Mouse (Mus musculus) heart, postnatal 0 days (tissue): ENCODE measurements around the gene C1rl. TPM values are rescaled to one million over a fixed set of nuclear protein-coding genes. Genes with fewer than 3 reads are reported as not detected.

Experiments used
- ATAC-seq: fragments of 200-750 bp; cut with Nextera tagmentation; 2 replicates; pipeline ENCODE4 v1.8.0; 2017; ENCODE audit warnings: low read depth, moderate number of reproducible peaks, moderate library complexity; ENCODE audit not compliant: insufficient read depth
- DNase-seq: peaks from one replicate; pipeline ENCODE4 v3.0.0-alpha.2; 2016; ENCODE audit warnings: low spot score
- H3K27ac ChIP-seq: fragments of 300-500 bp; sonication (generic); 2 replicates; pipeline ENCODE4 v1.5.1; 2014; ENCODE audit warnings: low read depth, mild to moderate bottlenecking
- H3K27me3 ChIP-seq: fragments of 300-500 bp; sonication (generic); 2 replicates; pipeline ENCODE4 v1.6.1; 2014; ENCODE audit warnings: low read length, mixed read lengths; ENCODE audit not compliant: control insufficient read depth, insufficient read depth
- H3K36me3 ChIP-seq: fragments of 300-500 bp; sonication (generic); replicated peaks from 2 replicates; pipeline ENCODE4 v1.6.1; 2014; ENCODE audit warnings: low read length, mixed read lengths; ENCODE audit not compliant: control insufficient read depth, insufficient read depth
- H3K4me1 ChIP-seq: fragments of 300-500 bp; sonication (generic); 2 replicates; pipeline ENCODE4 v1.6.1; 2014; ENCODE audit warnings: antibody characterized with exemption; ENCODE audit not compliant: control insufficient read depth, insufficient read depth
- H3K4me2 ChIP-seq: fragments of 300-500 bp; sonication (generic); 2 replicates; pipeline ENCODE4 v1.6.1; 2014; ENCODE audit warnings: low read depth, mild to moderate bottlenecking, low read length, moderate library complexity
- H3K4me3 ChIP-seq: fragments of 300-500 bp; sonication (generic); 2 replicates; pipeline ENCODE4 v1.5.1; 2014; ENCODE audit warnings: low read depth, low read length
- H3K9ac ChIP-seq: fragments of 300-500 bp; sonication (generic); replicated peaks from 2 replicates; pipeline ENCODE4 v1.6.1; 2014; ENCODE audit warnings: low read depth, low read length, mixed read lengths
- H3K9me3 ChIP-seq: fragments of 300-500 bp; sonication (generic); replicated peaks from 2 replicates; pipeline ENCODE4 v1.6.1; 2016; ENCODE audit warnings: low read length; ENCODE audit not compliant: control insufficient read depth
- CTCF ChIP-seq: IDR thresholded peaks from 2 replicates; pipeline ENCODE4 v1.5.1; 2016; ENCODE audit warnings: antibody characterized with exemption, control low read depth, low read depth
- EP300 ChIP-seq: IDR thresholded peaks from 2 replicates; pipeline ENCODE4 v1.6.1; 2016; ENCODE audit warnings: antibody characterized with exemption, low read depth
- WGBS: fragments of 180-500 bp; shearing (Covaris S2); extraction: QIAGEN DNeasy Blood & Tissue Kit; methylation state at CpG from one replicate; pipeline ENCODE4 v1.1.7; 2014; 5-methylcytosine and 5-hydroxymethylcytosine counted together
- polyA plus RNA-seq: library from polyadenylated mRNA; unstranded; fragments of >200 nt; fragmentation: Nextera tagmentation; extraction: Ambion mirVana; gene quantifications from 2 replicates; pipeline ENCODE4 v1.2.1, GENCODE M21; 2015
- total RNA-seq: library from RNA; depleted of rRNA; stranded (reverse); fragments of >200 nt; gene quantifications from 2 replicates; pipeline ENCODE4 v1.2.3, GENCODE M21; 2014; ENCODE audit warnings: low replicate concordance; rRNA removed

C1rl gene
- 0.46 and 1.4 TPM in 2 replicates for total RNA-seq
- 0.48 and 0.63 TPM in 2 replicates for polyA plus RNA-seq

DNA sequence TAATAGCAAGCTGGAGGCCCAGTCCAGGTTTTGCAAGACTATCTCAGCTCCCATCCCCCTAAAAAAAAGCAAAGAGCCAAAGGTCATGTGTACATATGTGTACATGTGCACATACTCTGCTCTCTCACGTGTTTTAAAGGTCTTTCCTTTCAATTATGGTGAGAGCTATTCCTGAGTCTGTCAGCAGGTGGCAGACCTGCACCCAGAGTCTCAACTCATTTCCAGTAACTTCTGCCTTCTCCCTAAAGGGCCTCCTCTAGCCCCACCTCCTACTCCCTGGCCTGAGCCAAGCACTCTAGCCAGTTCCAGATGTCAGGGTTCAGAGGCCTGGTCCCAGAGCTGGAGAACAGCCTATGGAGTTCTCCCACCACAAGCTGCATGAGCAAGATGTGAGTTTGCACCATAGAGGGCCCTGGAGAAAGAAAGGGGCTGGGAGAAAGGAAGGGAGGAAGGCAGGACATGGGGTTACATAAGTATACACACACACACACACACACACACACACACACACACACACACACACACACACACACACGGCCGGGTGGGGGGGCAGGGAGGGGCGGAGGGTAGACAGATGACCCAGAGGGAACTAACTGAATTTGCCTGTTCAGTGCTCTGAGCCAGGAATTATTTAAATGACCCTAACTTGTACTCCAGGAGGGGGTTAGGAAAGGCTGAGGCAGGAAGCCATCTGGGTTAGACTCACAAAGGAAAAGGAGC is at the start of gene C1rl:
TSS of gene C1rl (plus strand) at position 272 of the 720 bp plus-strand sequence.
- ATAC-seq: peak; percentile 91
- 32% methylated on average over 4 of the region's 4 CpGs for WGBS
- Histone ChIP-seq H3K4me2 (no peak within 1 kb of the TSS), H3K27me3 (no peaks in the 10 kb centered on the region), H3K36me3 (no peaks in the 10 kb centered on the region), H3K4me1 (no peaks in the 10 kb centered on the region), H3K27ac (peak within 1 kb of the TSS; percentile 7; the same call in 1 of the 2 replicates), H3K9me3 (no peaks in the 10 kb centered on the region), H3K9ac (no peak within 1 kb of the TSS), H3K4me3 (no peak within 1 kb of the TSS)
- no peak for TF ChIP-seq EP300
- peak; percentile 73 for TF ChIP-seq CTCF
- DNase-seq: peak; percentile 84

- no peak for ATAC-seq
- DNase-seq: no peak
- TF ChIP-seq EP300 (no peak), CTCF (no peak)
- Histone ChIP-seq H3K4me1 (no peaks in the 10 kb centered on the region), H3K36me3 (no peaks in the 10 kb centered on the region), H3K27ac (no peak overlapping the region), H3K27me3 (no peaks in the 10 kb centered on the region), H3K9me3 (no peaks in the 10 kb centered on the region), H3K9ac (no peak overlapping the region), H3K4me3 (no peak overlapping the region), H3K4me2 (no peak overlapping the region)
- whole genome bisulfite sequencing: 77% methylated on average over 2 of the region's 2 CpGs
These were observed 49.6 kb upstream of the C1rl start for GRCm38 (mm10) chr6:124443338-124443737.

GRCm38 (mm10) chr6:124446024-124446423 is 46.9 kb upstream of the C1rl start:
- TF ChIP-seq EP300 (no peak), CTCF (no peak)
- Histone ChIP-seq H3K36me3 (no peaks in the 10 kb centered on the region), H3K9me3 (no peaks in the 10 kb centered on the region), H3K4me1 (no peaks in the 10 kb centered on the region), H3K4me3 (no peak overlapping the region), H3K27me3 (no peaks in the 10 kb centered on the region), H3K4me2 (no peak overlapping the region), H3K9ac (no peak overlapping the region), H3K27ac (no peak overlapping the region)
- WGBS: 92% methylated on average over 2 of the region's 2 CpGs
- DNase-seq: no peak
- no peak for ATAC-seq

- Histone ChIP-seq H3K27ac (no peak overlapping the region), H3K36me3 (no peaks in the 10 kb centered on the region), H3K4me2 (no peak overlapping the region), H3K9me3 (no peaks in the 10 kb centered on the region), H3K9ac (no peak overlapping the region), H3K4me3 (no peak overlapping the region), H3K27me3 (no peaks in the 10 kb centered on the region), H3K4me1 (no peaks in the 10 kb centered on the region)
- ATAC-seq (no peak), DNase-seq (no peak)
- WGBS: 90% methylated on average over 9 of the region's 9 CpGs
- TF ChIP-seq CTCF: no peak
- TF ChIP-seq EP300: no peak
These were observed 46.5 kb upstream of the C1rl start for GRCm38 (mm10) chr6:124446459-124446858.

DNA sequence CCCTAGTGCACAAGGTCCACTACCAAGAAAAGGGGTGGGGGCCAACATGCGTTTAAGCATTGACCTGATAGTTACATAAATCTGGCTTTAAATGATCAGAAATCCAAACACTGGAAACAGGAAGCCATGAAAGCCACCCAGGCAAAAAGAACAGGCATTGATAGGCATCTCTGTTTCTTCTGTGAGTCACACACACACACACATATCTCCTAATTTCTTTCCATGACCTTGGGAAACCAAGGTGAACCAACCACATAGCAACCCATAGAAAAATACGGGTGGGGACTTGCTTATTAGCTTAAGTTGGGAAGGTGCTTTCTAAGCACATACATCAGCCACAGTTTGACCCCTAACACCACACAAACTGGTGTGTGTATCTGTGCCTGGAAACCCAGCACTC is 45.6 kb upstream of the C1rl start:
- WGBS: 70% methylated on average over 2 of the region's 2 CpGs
- DNase-seq (no peak), ATAC-seq (no peak)
- Histone ChIP-seq H3K9me3 (no peaks in the 10 kb centered on the region), H3K36me3 (no peaks in the 10 kb centered on the region), H3K4me2 (no peak overlapping the region), H3K4me1 (no peaks in the 10 kb centered on the region), H3K4me3 (no peak overlapping the region), H3K27ac (no peak overlapping the region), H3K9ac (no peak overlapping the region), H3K27me3 (no peaks in the 10 kb centered on the region)
- TF ChIP-seq CTCF (no peak), EP300 (no peak)
